Mouse (Mus musculus): ENCODE results near the gene Lrrc17. TPM values are rescaled to one million over a fixed set of nuclear protein-coding genes. Genes with fewer than 3 reads are reported as not detected.
"Not testable (repeated sequence)": the region's sequence is repeated elsewhere in the genome, so short reads cannot be mapped to it uniquely, and the experiment has no call there.

Gene Lrrc17
- polyA plus RNA-seq, 1 experiment = 0.99 TPM

- H3K36me3 ChIP-seq (ENCODE audit: control insufficient read depth, insufficient read depth, low read length) = no peaks in the 10 kb centered on the region
- no peak for TF ChIP-seq CTCF (IDR thresholded peaks at IDR 0.05; ENCODE audit: control insufficient read depth, insufficient read depth, insufficient replicate concordance, low read depth, low read length)
- TF ChIP-seq POLR2A (IDR thresholded peaks at IDR 0.05; ENCODE audit: control insufficient read depth, low read depth, low read length) = no peak
- H3K4me1 ChIP-seq (ENCODE audit: control insufficient read depth, insufficient read depth, low read length) = no peaks in the 10 kb centered on the region
- H3K27me3 ChIP-seq (ENCODE audit: control insufficient read depth, insufficient read depth, low read length) = no peaks in the 10 kb centered on the region
- no peak overlapping the region for H3K4me3 ChIP-seq (ENCODE audit: control insufficient read depth, low read depth, low read length)
- H3K27ac ChIP-seq (ENCODE audit: control insufficient read depth, insufficient read depth, low read depth, low read length) = no peak overlapping the region
Measured at GRCm38 (mm10) chr5:21608311-21609304, 65.2 kb downstream of the Lrrc17 start.

- Histone ChIP-seq H3K4me1 (ENCODE audit: control insufficient read depth, insufficient read depth, low read length) (no peaks in the 10 kb centered on the region), H3K27ac (ENCODE audit: control insufficient read depth, insufficient read depth, low read depth, low read length) (no peak overlapping the region), H3K27me3 (ENCODE audit: control insufficient read depth, insufficient read depth, low read length) (no peaks in the 10 kb centered on the region), H3K36me3 (ENCODE audit: control insufficient read depth, insufficient read depth, low read length) (no peaks in the 10 kb centered on the region), H3K4me3 (ENCODE audit: control insufficient read depth, low read depth, low read length) (no peak overlapping the region)
- no peak for TF ChIP-seq CTCF (IDR thresholded peaks at IDR 0.05; ENCODE audit: control insufficient read depth, insufficient read depth, insufficient replicate concordance, low read depth, low read length)
- TF ChIP-seq POLR2A (IDR thresholded peaks at IDR 0.05; ENCODE audit: control insufficient read depth, low read depth, low read length) = no peak
Measured at GRCm38 (mm10) chr5:21610996-21611395, 67.6 kb downstream of the Lrrc17 start.

- not testable (repeated sequence) for H3K27me3 ChIP-seq (ENCODE audit: control insufficient read depth, insufficient read depth, low read length); H3K27ac ChIP-seq (ENCODE audit: control insufficient read depth, insufficient read depth, low read depth, low read length); H3K4me1 ChIP-seq (ENCODE audit: control insufficient read depth, insufficient read depth, low read length)
Measured at GRCm38 (mm10) chr5:21614299-21614698, 70.9 kb downstream of the Lrrc17 start.

GRCm38 (mm10) chr5:21616450-21617009 is 73.2 kb downstream of the Lrrc17 start:
- TF ChIP-seq POLR2A (IDR thresholded peaks at IDR 0.05; ENCODE audit: control insufficient read depth, low read depth, low read length) (no peak), CTCF (IDR thresholded peaks at IDR 0.05; ENCODE audit: control insufficient read depth, insufficient read depth, insufficient replicate concordance, low read depth, low read length) (no peak)
- no peak overlapping the region for H3K27ac ChIP-seq (ENCODE audit: control insufficient read depth, insufficient read depth, low read depth, low read length)
- H3K4me3 ChIP-seq (ENCODE audit: control insufficient read depth, low read depth, low read length) = no peak overlapping the region
- no peaks in the 10 kb centered on the region for H3K4me1 ChIP-seq (ENCODE audit: control insufficient read depth, insufficient read depth, low read length)
- no peaks in the 10 kb centered on the region for H3K36me3 ChIP-seq (ENCODE audit: control insufficient read depth, insufficient read depth, low read length)
- no peaks in the 10 kb centered on the region for H3K27me3 ChIP-seq (ENCODE audit: control insufficient read depth, insufficient read depth, low read length)

More at GRCm38 (mm10) chr5:21614299-21614698, 70.9 kb downstream of the Lrrc17 start:
- H3K4me3 ChIP-seq (ENCODE audit: control insufficient read depth, low read depth, low read length); H3K36me3 ChIP-seq (ENCODE audit: control insufficient read depth, insufficient read depth, low read length): not testable (repeated sequence)

Other genes with a start within 250 kb of the Lrrc17 start
- gene Fgl2, start 170.9 kb upstream of the Lrrc17 start, polyA plus RNA-seq (2012; rRNA removed) = 6.5 and 10.0 TPM in 2 replicates
- gene Ccdc146, start 118.9 kb upstream of the Lrrc17 start, polyA plus RNA-seq (2012; rRNA removed) = 17.5 and 19.0 TPM in 2 replicates
- 5.4 and 6.5 TPM in 2 replicates for gene Fam185a, start 118.6 kb upstream of the Lrrc17 start, polyA plus RNA-seq (2012; rRNA removed)
- 84.2 and 92.2 TPM in 2 replicates for gene Fbxl13, start 102.1 kb downstream of the Lrrc17 start, polyA plus RNA-seq (2012; rRNA removed)
- 8.9 and 9.3 TPM in 2 replicates for gene Armc10, start 102.3 kb downstream of the Lrrc17 start, polyA plus RNA-seq (2012; rRNA removed)
- gene Napepld, start 157.8 kb downstream of the Lrrc17 start, polyA plus RNA-seq (2012; rRNA removed) = 13.5 and 14.4 TPM in 2 replicates
- 78.0 and 86.0 TPM in 2 replicates for gene Pmpcb, start 193.6 kb downstream of the Lrrc17 start, polyA plus RNA-seq (2012; rRNA removed)
- gene Dnajc2, start 241.7 kb downstream of the Lrrc17 start, polyA plus RNA-seq (2012; rRNA removed) = 52.7 and 53.3 TPM in 2 replicates
- 169 and 174 TPM in 2 replicates for gene Psmc2, start 241.7 kb downstream of the Lrrc17 start, polyA plus RNA-seq (2012; rRNA removed)